Mouse (Mus musculus): ENCODE results near the gene Obscn.

GRCm38 (mm10) chr11:58994337-58994826, 141.8 kb downstream of the Obscn start:
- TF ChIP-seq MXI1 (IDR thresholded peaks at IDR 0.05; ENCODE audit: low read depth, low read length) (no peak), POLR2A (IDR thresholded peaks at IDR 0.05; ENCODE audit: control insufficient read depth in 1 of 2, insufficient read depth in 1 of 2, low read depth in 1 of 2, low read length in 2 of 2, poor library complexity in 1 of 2) (no peak), UBTF (IDR thresholded peaks at IDR 0.05; ENCODE audit: borderline replicate concordance, insufficient read depth, low read depth, low read length) (no peak), ZNF384 (IDR thresholded peaks at IDR 0.05; ENCODE audit: low read depth, low read length) (no peak), EP300 (IDR thresholded peaks at IDR 0.05; ENCODE audit: low read depth in 1 of 2, low read length in 2 of 2) (no peak)

Data from MEL (cell line).